Mouse (Mus musculus): Measurements from ENCODE around the gene Gpr37l1.

Gene Gpr37l1

GRCm38 (mm10) chr1:135181880-135182623 is 14.6 kb upstream of the Gpr37l1 start:
- no peak for DNase-seq (ENCODE audit: low read depth, low spot score)

- DNase-seq (ENCODE audit: low read depth, low spot score), result no peak
These were observed 13.8 kb upstream of the Gpr37l1 start for GRCm38 (mm10) chr1:135181275-135181674.

- DNase-seq (ENCODE audit: low read depth, low spot score), result no peak
These were observed 13.3 kb upstream of the Gpr37l1 start for GRCm38 (mm10) chr1:135180830-135181229.

- DNase-seq (ENCODE audit: low read depth, low spot score), result no peak
These were observed 11.4 kb upstream of the Gpr37l1 start for GRCm38 (mm10) chr1:135178863-135179262.

GRCm38 (mm10) chr1:135177724-135178123 is 10.2 kb upstream of the Gpr37l1 start:
- DNase-seq (ENCODE audit: low read depth, low spot score), result no peak

- no peak for DNase-seq (ENCODE audit: low read depth, low spot score)
These were observed 7.7 kb upstream of the Gpr37l1 start for GRCm38 (mm10) chr1:135175176-135175575.

- no peak for DNase-seq (ENCODE audit: low read depth, low spot score)
These were observed 5.8 kb upstream of the Gpr37l1 start for GRCm38 (mm10) chr1:135173311-135173710.

- DNase-seq (ENCODE audit: low read depth, low spot score), result peak; percentile 91
These were observed 4.5 kb upstream of the Gpr37l1 start for GRCm38 (mm10) chr1:135171984-135172383.

GRCm38 (mm10) chr1:135171202-135171601 is 3.7 kb upstream of the Gpr37l1 start:
- DNase-seq (ENCODE audit: low read depth, low spot score), result no peak

- DNase-seq (ENCODE audit: low read depth, low spot score), result no peak
These were observed 2.8 kb upstream of the Gpr37l1 start for GRCm38 (mm10) chr1:135170299-135170698.

- no peak for DNase-seq (ENCODE audit: low read depth, low spot score)
These were observed 2.2 kb upstream of the Gpr37l1 start for GRCm38 (mm10) chr1:135169556-135170224.

GRCm38 (mm10) chr1:135168453-135169200 is 1.1 kb upstream of the Gpr37l1 start:
- no peak for DNase-seq (ENCODE audit: low read depth, low spot score)

- DNase-seq (ENCODE audit: low read depth, low spot score), result no peak
These were observed 4.8 kb downstream of the Gpr37l1 start for GRCm38 (mm10) chr1:135162720-135163119.

- DNase-seq (ENCODE audit: low read depth, low spot score), result no peak
These were observed 7.0 kb downstream of the Gpr37l1 start for GRCm38 (mm10) chr1:135160411-135161050.

GRCm38 (mm10) chr1:135159556-135160123 is 7.8 kb downstream of the Gpr37l1 start:
- DNase-seq (ENCODE audit: low read depth, low spot score), result no peak

GRCm38 (mm10) chr1:135159074-135159473 is 8.4 kb downstream of the Gpr37l1 start:
- DNase-seq (ENCODE audit: low read depth, low spot score), result no peak

GRCm38 (mm10) chr1:135158633-135159032 is 8.8 kb downstream of the Gpr37l1 start:
- DNase-seq (ENCODE audit: low read depth, low spot score), result no peak

GRCm38 (mm10) chr1:135156300-135156699 is 11.2 kb downstream of the Gpr37l1 start:
- DNase-seq (ENCODE audit: low read depth, low spot score), result no peak

GRCm38 (mm10) chr1:135154411-135154959 is 13.0 kb downstream of the Gpr37l1 start:
- DNase-seq (ENCODE audit: low read depth, low spot score), result peak; percentile 95

- DNase-seq (ENCODE audit: low read depth, low spot score), result no peak
These were observed 13.5 kb downstream of the Gpr37l1 start for GRCm38 (mm10) chr1:135154011-135154410.

- DNase-seq (ENCODE audit: low read depth, low spot score), result no peak
These were observed 18.5 kb downstream of the Gpr37l1 start for GRCm38 (mm10) chr1:135148996-135149395.

Measured in ES-CJ7 (cell line).